Mouse (Mus musculus): ENCODE data around the gene Rpl27.
"Not testable (repeated sequence)": the region's sequence is repeated elsewhere in the genome, so short reads cannot be mapped to it uniquely, and the experiment has no call there.

- not testable (repeated sequence) for TF ChIP-seq CTCF, EP300 (IDR thresholded peaks at IDR 0.05)
Measured at GRCm38 (mm10) chr11:101466552-101466950, 24.5 kb downstream of the Rpl27 start.

Data from lung, postnatal 0 days (tissue).